ENCODE assay signal across 8 mouse cellular contexts in genomic region chr5:144965639-144966351, GRCm38 (mm10). TPM values are rescaled to one million over a fixed set of nuclear protein-coding genes. Genes with fewer than 3 reads are reported as not detected.
A peak's percentile ranks its signal among the peaks of the same experiment; 100 is the strongest.
DNase-seq lines count a peak whose midpoint lies in the region; ATAC-seq and TF ChIP-seq lines count a peak whose summit lies in the region.

Gene Smurf1, minus strand, starts transcription at chr5:144965847.

- TF ChIP-seq CTCF in G1E (IDR thresholded peaks at IDR 0.05; ENCODE audit: low read depth, low read length): no peak
- TF ChIP-seq CTCF in thymus, adult 2 months (IDR thresholded peaks at IDR 0.05; ENCODE audit: borderline replicate concordance, control insufficient read depth, extremely low read depth, insufficient read depth, low read length, poor library complexity): no peak

- WGBS in lung, embryonic 16.5 days: under 1% methylated on average over 55 of the region's 89 CpGs
- WGBS in thymus, adult 2 months: 5% methylated on average over 74 of the region's 89 CpGs

- peak within 1 kb of the TSS; percentile 84 for H3K9ac ChIP-seq in lung, embryonic 16.5 days (ENCODE audit: low read length)

- peak; percentile 74 for DNase-seq in G1E (ENCODE audit: low spot score)
- DNase-seq in cerebellum, adult 11-12 months: peak; percentile 84
- peak; percentile 87 for DNase-seq in layer of hippocampus, adult 9-11 months
- peak; percentile 71 for DNase-seq in ovary, adult 18-20 months (ENCODE audit: low spot score)
- DNase-seq in thymus, adult 2 months: peak; percentile 87

- peaks cover 31% of the 10 kb centered on the region for H3K27me3 ChIP-seq in G1E (ENCODE audit: insufficient read depth, low read length)
- H3K27me3 ChIP-seq in lung, embryonic 16.5 days (ENCODE audit: control insufficient read depth, insufficient read depth, low read depth, low read length): no peaks in the 10 kb centered on the region
- H3K27me3 ChIP-seq in thymus, adult 2 months (ENCODE audit: control insufficient read depth, insufficient read depth, low read length): no peaks in the 10 kb centered on the region

- TF ChIP-seq POLR2A in thymus, adult 2 months (IDR thresholded peaks at IDR 0.05; ENCODE audit: control insufficient read depth, extremely low read depth, insufficient read depth, low read length, poor library complexity): peak; percentile 82

- peak within 1 kb of the TSS; percentile 96 for H3K27ac ChIP-seq in lung, embryonic 16.5 days (ENCODE audit: low read length)
- peak within 1 kb of the TSS; percentile 34; the same call in 1 of the 2 replicates for H3K27ac ChIP-seq in thymus, adult 2 months (ENCODE audit: control insufficient read depth, insufficient read depth, low read length)

- H3K4me3 ChIP-seq in G1E (ENCODE audit: low read depth, low read length): peak within 1 kb of the TSS; percentile 73
- peak within 1 kb of the TSS; percentile 75 for H3K4me3 ChIP-seq in lung, embryonic 16.5 days (ENCODE audit: low read length)
- H3K4me3 ChIP-seq in thymus, adult 2 months (ENCODE audit: control insufficient read depth, insufficient read depth, low read length): peak within 1 kb of the TSS; percentile 55

- H3K4me2 ChIP-seq in lung, embryonic 16.5 days (ENCODE audit: low read depth, low read length): peak within 1 kb of the TSS; percentile 87

- no peak for ATAC-seq in G1E (ENCODE audit: extremely low read depth, insufficient number of reproducible peaks, low FRiP score, poor library complexity, severe bottlenecking)
- ATAC-seq in frontal cortex, adult (ENCODE audit: low TSS enrichment): peak; percentile 50
- peak; percentile 38 to 47 for ATAC-seq in hematopoietic stem cell, adult 5-6 weeks (replicated peaks in 1 of 2; ENCODE audit: insufficient read depth in 1 of 2, low FRiP score in 2 of 2, low TSS enrichment in 1 of 2, low read depth in 1 of 2, poor library complexity in 2 of 2, severe bottlenecking in 2 of 2)
- ATAC-seq in lung, embryonic 16.5 days (ENCODE audit: low read depth): peak; percentile 74

- peaks cover 26% of the 10 kb centered on the region for H3K4me1 ChIP-seq in G1E (ENCODE audit: insufficient read depth, low read depth, low read length)
- H3K4me1 ChIP-seq in lung, embryonic 16.5 days (replicated peaks; ENCODE audit: control insufficient read depth, insufficient read depth, low read length): peaks cover 39% of the 10 kb centered on the region
- H3K4me1 ChIP-seq in thymus, adult 2 months (replicated peaks; ENCODE audit: control insufficient read depth, insufficient read depth, low read length): peaks cover 20% of the 10 kb centered on the region

- H3K36me3 ChIP-seq in G1E (replicated peaks): no peaks in the 10 kb centered on the region
- no peaks in the 10 kb centered on the region for H3K36me3 ChIP-seq in lung, embryonic 16.5 days (ENCODE audit: control insufficient read depth, insufficient read depth, low read length)
- no peaks in the 10 kb centered on the region for H3K36me3 ChIP-seq in thymus, adult 2 months (ENCODE audit: control insufficient read depth, insufficient read depth, low read length)

- no peaks in the 10 kb centered on the region for H3K9me3 ChIP-seq in G1E (replicated peaks)
- no peaks in the 10 kb centered on the region for H3K9me3 ChIP-seq in lung, embryonic 16.5 days (ENCODE audit: control insufficient read depth, low read length)

RNA-seq across cellular contexts. Expression of gene Smurf1, which starts in this region (rescaled TPM):
- 1.3 and 1.7 TPM in 2 replicates for total RNA-seq in G1E (2014; fragmentation: Nextera tagmentation)
- 1.9 and 4.1 TPM in 2 replicates for total RNA-seq in G1E (2017)
- 2.0 and 2.1 TPM in 2 replicates for polyA plus RNA-seq in G1E (2012)
- total RNA-seq in hematopoietic stem cell, adult 5-6 weeks (2017): 7.9 and 10.4 TPM in 2 replicates
- polyA plus RNA-seq in lung, embryonic 16.5 days (2015; fragmentation: Nextera tagmentation; extraction: Ambion mirVana): 9.5 and 15.6 TPM in 2 replicates
- 33.6 and 34.4 TPM in 2 replicates for polyA plus RNA-seq in thymus, adult 2 months (2012; rRNA removed)
